Mouse (Mus musculus) neutrophil, adult 5-6 weeks (primary cell): Measurements from ENCODE around the gene Atl3. TPM values are rescaled to one million over a fixed set of nuclear protein-coding genes. Genes with fewer than 3 reads are reported as not detected.
"Not testable (repeated sequence)": the region's sequence is repeated elsewhere in the genome, so short reads cannot be mapped to it uniquely, and the experiment has no call there.

Experiments used
- ATAC-seq: fragments of 151-379, 151-347 bp; 2 replicates; pipeline ENCODE4 v1.8.0; 2017; ENCODE audit warnings: mild to moderate bottlenecking, moderate TSS enrichment; ENCODE audit not compliant: insufficient number of reproducible peaks, poor library complexity, low FRiP score, severe bottlenecking; ENCODE audit errors: extremely low read depth
- total RNA-seq: library from RNA; stranded (forward); fragments of 200-1000 nt; gene quantifications from 2 replicates; pipeline ENCODE4 v1.2.3, GENCODE M21; 2017

Atl3 gene
- total RNA-seq, 1 experiment from 2014 or later, result 35.8 TPM

- ATAC-seq, result no peak
Observed at GRCm38 (mm10) chr19:7495221-7496038, 1.6 kb downstream of the Atl3 start.

DNA sequence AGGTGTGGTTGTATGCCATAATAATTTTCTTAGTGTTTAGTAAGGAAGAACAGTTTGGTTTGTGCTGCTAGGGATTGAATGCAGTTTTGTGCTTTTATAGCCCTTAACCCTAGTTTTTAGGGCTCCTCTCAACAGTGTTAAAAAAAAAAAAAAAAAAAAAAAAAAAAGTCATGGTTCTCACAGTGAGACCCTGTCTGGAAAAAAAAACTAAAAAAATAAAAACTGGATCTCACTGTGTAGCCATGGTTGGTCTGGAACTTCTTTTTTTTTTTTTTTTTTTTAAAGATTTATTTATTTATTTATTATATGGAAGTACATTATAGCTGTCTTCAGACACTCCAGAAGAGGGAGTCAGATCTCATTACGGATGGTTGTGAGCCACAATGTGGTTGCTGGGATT, 2.2 kb downstream of the Atl3 start:
- ATAC-seq, result not testable (repeated sequence)

DNA sequence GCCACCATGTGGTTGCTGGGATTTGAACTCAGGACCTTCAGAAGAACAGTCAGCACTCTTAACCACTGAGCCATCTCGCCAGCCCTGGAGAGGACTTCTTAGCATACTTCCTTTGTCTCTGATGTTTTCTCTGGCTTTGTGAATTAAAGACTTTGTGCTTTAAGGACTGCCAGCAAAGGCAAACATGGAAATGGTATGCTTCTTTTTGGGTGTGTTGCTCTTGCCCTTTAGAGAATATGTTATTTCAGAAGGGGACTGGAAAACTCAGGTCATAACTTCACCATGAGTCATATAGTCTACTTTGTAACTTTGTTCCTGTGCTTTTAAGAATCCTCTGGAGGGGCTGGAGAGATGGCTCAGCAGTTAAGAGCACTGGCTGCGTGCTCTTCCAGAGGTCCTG, 5.0 kb downstream of the Atl3 start:
- no peak for ATAC-seq

GRCm38 (mm10) chr19:7500701-7501100, 6.9 kb downstream of the Atl3 start:
- no peak for ATAC-seq

- no peak for ATAC-seq
Observed at GRCm38 (mm10) chr19:7502432-7502831, 8.6 kb downstream of the Atl3 start.

DNA sequence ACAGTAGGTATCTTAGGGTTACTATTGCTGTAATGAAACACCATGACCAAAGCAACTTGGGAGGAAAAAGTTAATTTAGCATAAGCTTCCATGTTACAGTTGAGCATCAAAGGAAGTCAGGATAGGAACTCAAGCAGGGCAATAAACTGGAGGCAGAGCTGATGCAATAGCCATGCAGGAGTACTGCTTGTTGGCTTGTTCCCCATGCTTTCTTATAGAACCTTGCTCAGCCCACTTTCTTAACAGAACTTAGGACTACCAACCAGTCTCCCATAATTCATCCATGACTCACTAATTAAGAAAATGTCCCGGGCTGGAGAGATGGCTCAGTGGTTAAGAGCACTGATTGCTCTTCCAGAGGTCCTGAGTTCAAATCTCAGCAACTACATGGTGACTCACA, 12.5 kb downstream of the Atl3 start:
- no peak for ATAC-seq

DNA sequence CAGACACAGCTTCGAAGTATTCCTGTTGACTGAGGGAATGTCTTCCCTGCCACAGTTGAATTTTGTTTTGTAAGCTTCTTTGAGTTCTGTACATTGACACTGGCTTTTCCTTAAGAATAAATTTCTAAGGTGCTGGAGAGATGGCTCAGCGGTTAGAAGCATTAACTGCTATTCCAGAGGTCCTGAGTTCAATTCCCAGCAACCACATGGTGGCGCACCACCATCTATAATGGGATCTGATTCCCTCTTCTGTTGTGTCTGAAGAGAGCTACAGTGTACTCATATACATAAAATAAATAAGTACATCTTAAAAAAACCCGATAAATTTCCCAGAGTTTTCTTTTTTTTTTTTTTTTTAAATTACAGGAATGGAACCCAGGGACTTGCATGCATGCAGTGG, 14.2 kb downstream of the Atl3 start:
- ATAC-seq, result no peak

DNA sequence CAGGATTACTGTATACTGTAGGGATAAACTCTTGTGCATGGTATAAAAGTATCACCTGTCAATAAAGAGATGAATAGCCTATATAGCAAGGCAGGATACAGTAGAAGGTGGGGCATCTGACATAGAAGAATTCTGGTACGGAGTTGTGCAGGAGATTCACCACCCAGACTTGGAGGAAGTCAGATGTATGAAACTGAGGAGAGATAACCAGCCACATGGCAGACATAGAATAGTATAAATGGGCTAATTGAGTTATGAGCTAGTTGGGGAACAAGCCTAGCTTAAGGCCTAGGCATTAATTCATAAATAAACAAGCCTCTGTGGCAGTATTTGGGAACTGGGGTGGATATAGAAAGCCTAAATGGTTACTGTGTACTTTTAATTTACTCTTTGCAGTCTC, 22.6 kb downstream of the Atl3 start:
- ATAC-seq, result no peak

DNA sequence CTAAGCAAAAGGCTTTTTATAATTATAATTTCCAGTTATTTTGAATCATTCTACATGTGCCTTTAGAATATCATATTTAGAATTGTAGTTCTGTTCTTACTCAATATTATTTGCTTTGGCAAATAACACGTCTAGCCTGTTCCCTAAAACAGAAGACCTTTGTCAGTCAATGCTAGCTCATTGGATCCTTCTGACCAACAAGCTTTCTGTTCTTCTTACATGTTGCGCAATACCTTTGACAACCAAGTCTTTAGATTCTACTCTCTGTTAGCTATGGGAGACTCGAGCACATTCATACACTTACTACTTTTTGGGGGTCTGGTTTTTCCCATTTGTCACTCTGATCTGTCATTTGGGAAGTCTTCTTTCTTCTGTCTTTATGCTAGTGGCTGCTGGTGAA, 27.8 kb downstream of the Atl3 start:
- ATAC-seq, result no peak

DNA sequence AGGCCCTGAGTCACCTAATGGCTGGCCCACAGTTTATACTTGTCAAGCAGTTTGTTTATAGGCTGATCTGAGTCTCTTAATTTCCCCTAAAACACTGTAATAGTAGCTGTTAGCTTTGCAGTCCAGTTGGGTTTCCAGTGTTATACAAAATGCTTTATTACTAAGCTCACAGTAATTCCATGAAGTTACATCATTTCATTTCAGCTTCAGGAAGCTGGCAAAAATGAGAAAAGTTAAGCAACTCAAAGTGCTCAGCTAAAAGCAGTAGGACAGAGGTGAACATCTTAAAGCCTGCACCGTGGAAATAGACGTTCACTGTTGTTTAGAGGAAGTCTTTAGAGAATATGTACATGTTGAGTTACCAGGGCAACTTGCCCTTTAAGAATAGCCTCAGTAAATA, 29.0 kb downstream of the Atl3 start:
- no peak for ATAC-seq

DNA sequence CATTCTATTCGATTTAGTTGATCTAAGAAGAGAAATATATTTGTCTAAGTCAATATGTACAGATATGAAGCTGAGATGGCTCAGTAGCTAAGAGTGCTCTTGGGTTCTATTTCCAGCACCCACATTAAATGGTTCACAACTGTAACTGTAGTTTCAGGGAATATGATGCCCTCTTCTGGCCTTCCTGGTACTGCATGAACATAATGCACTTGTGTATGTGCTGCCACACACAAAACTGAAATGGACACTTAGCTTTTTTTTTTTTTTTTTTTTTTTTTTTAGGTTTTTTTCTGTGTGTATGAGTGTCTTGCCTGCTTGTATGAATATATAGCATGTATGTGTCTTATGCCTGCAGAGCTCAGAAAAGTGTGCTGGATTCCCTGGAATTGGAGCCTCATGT, 29.5 kb downstream of the Atl3 start:
- ATAC-seq, result no peak

- no peak for ATAC-seq
Observed at GRCm38 (mm10) chr19:7523781-7524180, 29.9 kb downstream of the Atl3 start.

DNA sequence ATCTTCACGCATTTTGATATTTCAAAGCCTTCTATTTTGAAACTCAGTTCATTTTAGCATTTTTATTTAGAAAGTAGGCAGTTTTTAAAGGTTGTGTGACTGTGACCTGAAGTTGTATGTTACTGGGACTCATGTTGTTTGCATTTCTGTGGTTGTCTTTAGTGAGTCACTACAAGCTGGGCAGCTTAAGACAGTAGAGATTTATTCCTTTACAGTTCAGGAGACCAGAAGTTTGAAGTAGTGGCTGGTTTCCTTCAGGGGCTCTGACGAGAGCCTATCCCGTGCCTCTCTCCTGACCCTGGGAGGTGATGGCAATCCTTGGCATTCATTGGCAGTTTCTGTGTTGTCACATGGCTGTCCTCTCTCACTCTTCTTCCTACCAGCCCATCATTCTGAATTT, 31.0 kb downstream of the Atl3 start:
- no peak for ATAC-seq

GRCm38 (mm10) chr19:7528639-7529428, 35.0 kb downstream of the Atl3 start:
- ATAC-seq, result peak; percentile 56; the same call in 1 of the 2 replicates

DNA sequence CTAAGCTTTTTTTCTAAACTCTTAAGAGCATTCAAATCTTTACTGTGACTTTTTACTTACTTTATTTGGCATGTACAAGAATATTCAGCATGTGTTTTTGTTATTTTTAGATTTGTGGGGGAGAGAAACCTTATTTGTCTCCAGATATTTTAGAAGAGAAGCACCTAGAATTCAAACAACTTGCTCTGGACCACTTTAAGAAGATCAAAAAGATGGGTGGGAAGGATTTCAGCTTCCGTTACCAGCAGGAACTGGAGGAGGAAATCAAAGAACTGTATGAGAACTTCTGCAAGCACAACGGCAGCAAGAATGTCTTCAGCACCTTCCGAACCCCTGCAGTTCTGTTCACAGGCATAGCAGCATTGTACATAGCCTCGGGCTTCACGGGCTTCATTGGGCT, 38.1 kb downstream of the Atl3 start:
- ATAC-seq, result no peak

DNA sequence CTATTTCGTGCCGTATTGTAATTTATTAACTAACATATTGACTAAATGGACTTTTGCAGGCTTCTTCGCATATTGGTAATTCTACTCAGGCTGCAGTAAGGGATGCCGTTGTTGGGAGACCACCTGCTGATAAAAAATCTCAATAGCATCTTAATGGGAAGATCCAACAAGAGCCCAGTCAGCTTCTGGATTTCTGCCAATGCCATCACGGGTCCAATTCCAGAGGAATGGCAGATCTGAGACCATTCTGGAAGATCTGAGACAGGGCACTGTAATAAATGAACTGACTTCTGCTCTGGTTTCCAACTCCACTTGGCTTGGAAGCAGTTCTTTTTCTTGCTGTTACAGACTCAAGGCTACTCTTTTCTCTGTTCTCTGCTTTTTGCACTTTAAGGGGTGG, 40.1 kb downstream of the Atl3 start:
- ATAC-seq, result no peak

GRCm38 (mm10) chr19:7548924-7549323, 55.1 kb downstream of the Atl3 start:
- no peak for ATAC-seq

DNA sequence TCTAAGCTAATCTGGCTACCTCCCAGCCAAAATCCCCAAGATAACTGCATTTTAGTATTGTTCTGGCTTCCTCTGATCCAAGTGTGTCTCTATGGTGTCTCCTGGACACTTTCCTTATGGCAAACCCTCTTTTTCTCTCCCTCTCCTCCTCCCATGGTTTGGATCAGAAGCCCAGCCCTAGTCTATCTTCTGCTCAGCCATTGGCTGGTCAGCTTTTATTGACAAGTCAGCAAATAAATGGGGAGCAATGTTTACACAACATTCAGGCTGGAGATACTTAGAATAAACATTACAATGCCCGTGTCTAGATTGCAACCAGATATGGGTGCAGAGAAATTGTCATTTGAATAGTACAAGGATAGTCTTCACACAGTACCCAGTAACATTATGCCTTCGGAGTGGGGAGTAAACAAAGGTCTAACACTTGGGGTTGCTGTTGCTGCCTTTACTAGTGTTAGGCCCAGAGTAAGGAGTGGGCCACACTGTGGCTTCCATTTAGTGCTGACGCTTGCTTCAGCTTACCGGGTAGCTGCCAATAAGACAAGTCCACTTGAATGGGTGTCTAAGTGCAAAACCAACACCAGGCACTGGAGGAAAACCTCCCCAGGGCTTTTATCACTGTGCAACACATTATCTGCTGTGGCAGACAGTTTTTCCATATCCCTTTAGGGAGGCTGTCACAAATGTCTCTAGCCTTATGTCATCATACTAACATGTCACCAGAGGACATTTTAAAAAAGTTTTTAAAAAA, 57.9 kb downstream of the Atl3 start:
- no peak for ATAC-seq

DNA sequence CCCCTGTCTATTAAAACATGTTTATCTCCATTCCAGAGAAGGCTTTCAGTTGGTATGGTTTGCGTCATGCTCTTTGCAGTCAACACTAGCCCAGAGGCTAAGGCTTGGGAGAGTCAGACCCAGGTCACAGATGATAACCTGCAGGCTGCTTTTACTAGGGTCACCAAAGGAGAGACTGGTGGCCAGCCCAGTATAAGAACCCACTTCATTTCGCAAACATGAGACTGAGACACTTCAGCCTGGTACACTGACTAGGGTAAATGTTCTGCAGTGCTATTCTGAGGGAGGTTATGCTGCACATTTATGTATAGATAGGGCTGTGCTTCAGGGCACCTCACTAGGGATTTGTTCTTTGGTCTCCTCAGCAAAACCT, 58.4 kb downstream of the Atl3 start:
- no peak for ATAC-seq

GRCm38 (mm10) chr19:7553441-7553840, 59.6 kb downstream of the Atl3 start:
- ATAC-seq, result no peak
